Mouse (Mus musculus) brain, embryonic 18.5 days (tissue): ENCODE data around the gene Tulp3.

Experiments
- DNase-seq: peaks from one replicate; pipeline ENCODE4 v3.0.0-alpha.2; 2012; ENCODE audit warnings: low read depth, low spot score

Gene Tulp3

DNA sequence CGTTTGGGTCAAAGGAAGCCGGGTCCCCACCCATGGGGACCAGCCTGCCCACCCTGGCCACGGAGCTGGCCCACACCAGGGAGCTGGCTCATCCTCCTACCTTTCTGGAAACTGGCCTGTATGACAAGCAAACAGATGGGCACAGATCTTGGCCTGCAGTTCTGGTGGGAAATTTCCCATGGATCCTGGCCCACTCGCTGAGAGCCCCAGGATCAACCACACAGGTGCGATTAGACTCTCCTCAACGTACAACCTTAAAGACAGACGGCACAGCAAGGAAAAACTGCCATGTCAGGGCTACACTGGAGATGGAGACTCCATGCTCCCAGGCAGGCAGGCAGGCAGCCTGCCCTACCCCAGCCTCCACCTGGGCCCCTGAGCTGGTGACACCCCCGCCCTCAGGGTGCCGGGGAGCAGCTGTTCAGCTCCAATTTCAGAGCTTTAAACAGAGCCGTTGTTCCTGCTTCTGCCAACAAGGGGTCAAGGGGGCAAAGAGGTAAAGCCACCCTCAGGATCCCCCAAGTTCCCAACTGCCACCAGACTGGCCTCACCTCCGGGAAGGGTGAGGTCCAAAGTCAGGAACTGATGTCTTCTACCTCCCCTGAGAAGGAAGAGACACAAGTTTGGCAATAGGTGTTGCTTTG, 58.8 kb downstream of the Tulp3 start:
- DNase-seq: no peak

DNA sequence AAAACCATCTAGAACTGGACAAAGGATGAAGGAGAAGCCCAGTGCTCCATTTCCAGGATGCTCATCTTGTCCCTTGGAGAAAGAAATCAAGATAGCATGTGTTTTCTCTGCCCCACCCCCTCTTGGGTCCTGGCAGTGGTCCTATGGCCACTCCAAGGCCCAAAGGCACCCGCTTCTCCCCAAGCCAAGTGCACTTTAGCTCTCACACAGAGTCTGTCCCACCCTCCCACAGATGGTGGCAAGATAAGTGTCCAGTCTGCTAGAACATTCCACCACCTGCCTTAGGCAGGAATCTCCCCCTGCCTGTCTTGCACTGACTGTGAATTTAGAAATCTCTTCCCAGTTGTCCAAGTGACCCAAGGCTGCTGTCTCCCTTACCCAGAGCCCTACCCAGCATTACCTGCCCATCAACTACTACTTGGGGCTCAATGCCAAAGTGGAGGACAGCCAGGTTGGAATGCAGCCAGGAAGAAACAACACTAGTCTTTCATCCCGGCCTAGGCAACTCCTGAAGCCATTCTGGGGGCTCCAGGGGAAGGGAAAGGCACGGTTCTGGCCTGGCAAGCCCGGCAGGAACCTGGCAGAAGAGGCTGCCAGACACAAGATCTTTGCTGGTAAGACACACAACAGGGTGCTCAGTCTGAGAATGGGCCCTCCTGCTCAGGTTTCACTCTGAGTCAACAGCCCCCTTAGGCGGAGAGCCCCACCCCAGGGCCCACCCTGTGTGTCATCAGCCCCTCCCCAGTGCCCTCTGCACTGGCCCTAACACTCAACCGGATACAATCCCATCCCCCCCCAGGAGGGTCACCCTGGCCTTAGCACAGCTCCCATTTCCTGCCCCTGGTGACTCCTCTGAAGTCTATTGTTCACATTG, 59.5 kb downstream of the Tulp3 start:
- DNase-seq: no peak

DNA sequence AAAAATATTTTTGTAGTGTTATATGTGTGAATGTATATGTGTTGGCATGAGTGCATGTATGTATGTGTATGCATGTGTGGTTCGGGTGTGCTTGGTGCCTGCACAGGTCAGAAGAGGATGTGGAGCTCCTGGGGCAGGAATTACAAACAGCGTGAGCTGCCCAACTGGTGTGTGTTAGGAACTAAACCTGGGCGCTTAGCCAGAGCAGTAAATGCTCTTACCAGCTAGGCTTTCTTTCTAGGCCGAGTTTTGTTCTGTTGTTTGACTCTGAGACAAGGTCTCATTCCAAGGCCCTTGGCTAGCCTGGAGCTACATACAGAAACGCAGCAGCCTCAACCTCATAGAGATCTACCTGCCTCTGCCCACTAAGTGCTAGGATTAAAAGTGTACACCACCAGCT, 64.4 kb downstream of the Tulp3 start:
- DNase-seq: no peak

DNA sequence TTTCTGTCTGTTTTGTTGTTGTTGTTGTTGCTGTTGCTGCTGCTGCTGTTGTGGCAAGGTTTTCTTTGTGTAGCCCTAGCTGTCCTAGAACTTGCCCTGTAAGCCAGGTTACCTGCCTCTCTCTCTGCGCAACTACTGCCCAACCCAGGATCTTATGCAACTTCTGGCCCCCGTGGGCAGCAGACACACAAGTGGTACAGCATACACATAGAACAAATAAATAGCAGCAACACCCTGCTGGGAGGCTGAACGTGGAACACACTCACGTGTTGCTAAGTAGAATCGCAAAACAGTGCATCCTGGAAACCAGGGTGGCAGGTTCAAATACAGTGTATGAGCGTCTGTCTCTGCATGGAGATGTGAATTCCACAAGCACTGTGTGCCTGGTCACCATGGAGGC, 67.0 kb downstream of the Tulp3 start:
- no peak for DNase-seq

DNA sequence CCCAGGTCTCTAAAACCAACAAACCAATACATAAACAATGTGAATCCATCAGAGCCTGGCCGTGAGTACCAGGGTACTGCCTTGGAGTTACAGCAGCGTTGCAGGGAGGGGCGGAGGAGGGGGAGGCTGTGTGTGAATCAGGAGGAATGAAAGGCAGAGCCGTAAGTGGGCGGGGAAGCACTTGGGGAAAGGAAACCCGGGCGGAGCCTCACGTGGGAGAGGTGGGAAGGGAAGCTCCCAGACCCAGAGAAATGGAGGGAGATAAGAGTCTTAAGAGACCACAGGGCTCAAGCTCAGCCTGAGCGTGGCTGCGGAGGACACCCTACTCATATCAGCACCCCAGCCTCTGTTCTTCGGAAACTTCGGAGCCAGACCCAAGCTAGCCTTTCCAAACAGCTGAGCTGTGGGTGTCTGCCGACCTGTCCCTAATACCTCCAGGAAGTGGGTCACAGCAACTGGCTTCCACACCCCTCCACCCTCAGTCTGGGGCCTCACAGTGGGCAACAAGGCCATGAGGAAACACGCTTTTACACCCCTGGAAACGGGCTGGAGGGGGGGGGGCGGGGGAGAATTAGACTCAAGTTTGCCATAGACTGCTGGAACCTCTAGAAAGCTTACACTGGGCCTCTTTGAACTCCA, 69.7 kb downstream of the Tulp3 start:
- DNase-seq: no peak

DNA sequence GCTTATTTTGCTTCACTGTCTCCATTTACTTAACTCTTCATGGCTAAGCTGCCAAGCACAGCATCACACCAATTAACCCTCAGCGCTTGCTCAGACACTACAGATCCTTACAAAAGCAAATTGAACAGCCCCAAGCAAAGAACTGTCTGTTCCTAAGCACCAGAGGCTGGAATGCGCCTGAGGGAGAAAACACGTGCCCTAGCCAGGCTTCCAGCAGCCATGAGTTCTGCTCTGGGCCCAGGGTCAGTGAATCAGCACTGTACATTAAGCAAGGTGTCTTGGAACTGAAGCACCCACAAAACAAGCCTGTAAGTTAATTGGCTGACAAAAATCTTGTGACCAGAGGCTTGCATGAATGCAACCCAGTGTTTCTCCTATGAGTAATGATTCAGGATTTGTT, 73.5 kb downstream of the Tulp3 start:
- no peak for DNase-seq

- DNase-seq: no peak
These were observed 75.0 kb downstream of the Tulp3 start for GRCm38 (mm10) chr6:128280472-128281145.

DNA sequence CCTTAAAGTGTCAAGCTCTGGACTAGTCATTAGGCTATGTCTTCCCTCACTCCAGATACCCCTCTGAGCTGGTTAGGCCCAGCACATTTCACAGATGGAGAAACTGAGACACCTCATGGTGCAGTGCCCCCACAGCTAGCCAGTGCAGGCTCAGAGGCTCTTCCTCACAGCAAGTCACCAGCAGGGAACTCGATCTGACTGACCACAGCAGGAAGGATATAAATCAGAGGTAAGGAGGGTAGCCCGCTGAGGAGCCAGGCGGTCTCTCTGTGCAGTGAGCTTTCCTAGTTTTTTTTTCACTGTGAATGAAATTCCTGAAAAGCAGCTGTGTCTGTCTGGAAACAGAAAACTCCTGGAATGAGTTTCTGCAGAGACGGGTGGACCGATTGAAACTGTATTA, 76.0 kb downstream of the Tulp3 start:
- DNase-seq: no peak

- no peak for DNase-seq
These were observed 76.6 kb downstream of the Tulp3 start for GRCm38 (mm10) chr6:128279099-128279498.

GRCm38 (mm10) chr6:128277132-128278085, 78.2 kb downstream of the Tulp3 start:
- no peak for DNase-seq

DNA sequence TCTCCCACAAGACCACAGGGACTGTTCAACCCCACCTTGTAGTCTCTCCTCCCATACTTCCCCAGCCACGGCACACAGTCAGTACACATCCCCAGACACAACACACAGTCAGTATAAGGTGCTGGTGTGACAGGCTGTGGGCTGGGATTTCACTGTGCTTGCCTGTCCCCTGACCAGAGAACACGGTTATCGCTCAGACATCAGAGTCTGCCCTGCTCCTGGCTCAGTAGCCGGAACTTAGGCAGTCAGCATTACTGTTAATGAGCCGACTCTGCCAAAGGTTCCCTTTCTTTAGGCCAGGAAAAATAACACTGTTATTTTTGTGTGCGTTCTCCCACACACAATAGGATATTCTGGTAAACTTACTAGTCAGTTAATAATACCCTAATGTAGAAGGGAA, 79.3 kb downstream of the Tulp3 start:
- DNase-seq: no peak

GRCm38 (mm10) chr6:128275506-128276064, 80.1 kb downstream of the Tulp3 start:
- DNase-seq: no peak

- no peak for DNase-seq
These were observed 82.1 kb downstream of the Tulp3 start for GRCm38 (mm10) chr6:128273507-128273906.

DNA sequence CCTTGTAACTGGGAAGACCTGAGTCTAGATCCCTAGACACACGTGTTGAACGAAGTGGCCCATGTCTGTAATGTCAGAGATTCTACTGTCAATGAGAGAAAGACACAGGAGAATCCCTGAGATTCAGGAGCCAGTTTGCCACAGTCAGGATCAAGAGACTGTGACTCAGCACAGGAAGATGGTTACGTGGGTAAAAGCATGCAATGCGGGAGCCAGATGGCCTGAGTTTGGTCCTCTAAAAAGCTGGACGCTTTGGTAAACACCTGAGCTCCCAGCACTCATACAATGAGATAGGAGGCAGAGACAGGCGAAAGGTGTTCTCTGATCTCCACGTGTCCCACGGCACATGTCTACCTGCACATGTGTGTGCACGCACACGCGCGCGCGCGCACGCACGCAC, 82.9 kb downstream of the Tulp3 start:
- no peak for DNase-seq
